Mouse (Mus musculus): ENCODE data around the gene Prdx4. TPM values are rescaled to one million over a fixed set of nuclear protein-coding genes. Genes with fewer than 3 reads are reported as not detected.
"Not testable (repeated sequence)": the region's sequence is repeated elsewhere in the genome, so short reads cannot be mapped to it uniquely, and the experiment has no call there.

The Prdx4 gene
- 146 and 161 TPM in 2 replicates for polyA plus RNA-seq (2015; fragmentation: Nextera tagmentation; extraction: Ambion mirVana)

DNA sequence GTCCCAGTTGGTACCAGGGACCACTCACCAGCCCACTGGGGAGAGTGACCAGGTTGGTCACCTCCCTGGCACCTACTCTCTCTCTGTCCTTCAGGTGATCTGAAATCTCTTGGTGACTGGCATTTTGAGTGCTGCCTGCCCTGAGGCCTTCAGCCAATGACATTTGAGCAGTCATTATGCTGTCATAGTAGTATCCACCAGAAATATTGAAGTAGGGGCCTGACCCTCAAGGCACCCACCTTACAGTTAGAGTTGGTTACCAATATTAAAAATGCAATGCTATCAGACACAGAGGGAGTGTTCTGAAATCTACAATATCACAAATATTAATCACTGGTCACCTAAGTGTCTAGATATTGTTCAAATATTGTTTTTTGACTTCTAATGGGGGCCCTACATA is at the start of gene Prdx4:
Gene Prdx4 (minus strand): TSS at position 101 of the 400 bp plus-strand sequence.
- Histone ChIP-seq H3K27ac (no peak within 1 kb of the TSS), H3K4me2 (no peak within 1 kb of the TSS), H3K9ac (no peak within 1 kb of the TSS), H3K27me3 (no peaks in the 10 kb centered on the region), H3K9me3 (replicated peaks) (no peaks in the 10 kb centered on the region), H3K4me3 (replicated peaks) (no peak within 1 kb of the TSS), H3K4me1 (replicated peaks) (0 out of 2 replicates have a peak, but pooled peaks cover 5% of the 10 kb centered on the region), H3K36me3 (no peaks in the 10 kb centered on the region)
- no peak for DNase-seq
- no peak for ATAC-seq (ENCODE audit: low read depth)

DNA sequence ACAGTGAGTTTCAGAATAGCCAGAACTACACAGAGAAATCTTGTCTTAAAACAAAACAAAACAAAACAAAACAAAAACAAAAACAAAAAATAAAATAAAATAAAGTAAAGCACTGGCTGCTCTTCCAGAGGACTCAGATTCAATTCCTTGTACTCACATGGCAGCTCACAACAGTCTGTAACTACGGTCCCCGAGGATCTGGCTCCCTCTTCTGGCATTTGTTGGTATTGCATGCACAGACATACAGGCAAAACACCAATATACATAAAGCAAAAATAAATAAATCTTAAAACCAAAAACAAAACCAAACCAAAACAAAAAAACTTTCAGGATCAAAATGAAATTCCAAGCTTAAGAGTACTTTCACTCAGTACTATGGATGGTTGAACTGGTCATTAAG is 36.0 kb upstream of the Prdx4 start:
- Histone ChIP-seq H3K36me3 (no peaks in the 10 kb centered on the region), H3K9me3 (replicated peaks) (no peaks in the 10 kb centered on the region), H3K27ac (no peak overlapping the region), H3K9ac (no peak overlapping the region), H3K27me3 (no peaks in the 10 kb centered on the region), H3K4me1 (replicated peaks) (no peaks in the 10 kb centered on the region), H3K4me3 (replicated peaks) (no peak overlapping the region), H3K4me2 (no peak overlapping the region)
- DNase-seq (no peak), ATAC-seq (ENCODE audit: low read depth) (no peak)
- WGBS (ENCODE audit: insufficient replicate concordance), result 8% methylated on average over 2 of the region's 2 CpGs

DNA sequence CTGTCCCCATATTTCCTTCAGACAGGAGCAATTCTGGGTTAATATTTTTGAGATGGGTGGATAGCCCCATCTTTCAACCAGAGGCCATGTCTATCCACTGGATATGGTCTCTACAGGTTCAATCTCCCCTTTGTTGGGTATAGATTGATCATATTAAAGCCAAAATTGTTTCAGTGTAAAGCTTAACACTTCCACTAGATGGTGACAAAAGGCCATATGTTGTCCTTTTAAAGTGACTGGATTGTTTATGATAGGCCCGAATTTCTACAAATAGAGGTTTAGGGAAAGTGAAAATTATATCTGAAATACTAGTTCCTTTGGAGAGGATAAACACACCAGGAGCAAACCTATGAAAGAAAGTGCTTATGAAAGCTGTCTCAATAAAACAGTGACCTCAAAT is 34.9 kb upstream of the Prdx4 start:
- Histone ChIP-seq H3K9ac (no peak overlapping the region), H3K9me3 (replicated peaks) (no peaks in the 10 kb centered on the region), H3K4me1 (replicated peaks) (no peaks in the 10 kb centered on the region), H3K4me3 (replicated peaks) (no peak overlapping the region), H3K27me3 (no peaks in the 10 kb centered on the region), H3K36me3 (no peaks in the 10 kb centered on the region), H3K27ac (no peak overlapping the region), H3K4me2 (no peak overlapping the region)
- WGBS (ENCODE audit: insufficient replicate concordance), result 24% methylated on average over 1 of the region's 1 CpGs
- DNase-seq (no peak), ATAC-seq (ENCODE audit: low read depth) (no peak)

DNA sequence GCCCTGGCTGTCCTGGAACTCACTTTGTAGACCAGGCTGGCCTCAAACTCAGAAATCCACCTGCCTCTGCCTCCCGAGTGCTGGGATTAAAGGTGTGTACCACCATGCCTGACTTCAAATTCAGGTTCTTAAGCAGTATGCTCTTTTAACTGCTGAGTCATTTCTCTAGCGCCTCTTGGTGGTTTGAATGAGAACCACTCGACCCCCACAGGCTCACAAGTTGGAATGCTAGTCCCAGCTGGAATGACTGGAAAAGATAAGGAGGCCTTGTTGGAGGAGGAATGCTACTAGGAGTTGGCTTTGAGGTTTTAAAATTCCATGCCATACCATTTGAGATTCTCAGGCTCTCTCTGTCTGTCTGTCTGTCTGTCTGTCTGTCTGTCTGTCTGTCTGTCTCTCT is 29.6 kb upstream of the Prdx4 start:
- ATAC-seq (ENCODE audit: low read depth); H3K36me3 ChIP-seq; H3K9me3 ChIP-seq (replicated peaks); H3K4me3 ChIP-seq (replicated peaks); H3K9ac ChIP-seq; H3K4me1 ChIP-seq (replicated peaks); H3K27ac ChIP-seq; DNase-seq; H3K27me3 ChIP-seq; H3K4me2 ChIP-seq: not testable (repeated sequence)
- WGBS (ENCODE audit: insufficient replicate concordance), result 31% methylated on average over 3 of the region's 3 CpGs

DNA sequence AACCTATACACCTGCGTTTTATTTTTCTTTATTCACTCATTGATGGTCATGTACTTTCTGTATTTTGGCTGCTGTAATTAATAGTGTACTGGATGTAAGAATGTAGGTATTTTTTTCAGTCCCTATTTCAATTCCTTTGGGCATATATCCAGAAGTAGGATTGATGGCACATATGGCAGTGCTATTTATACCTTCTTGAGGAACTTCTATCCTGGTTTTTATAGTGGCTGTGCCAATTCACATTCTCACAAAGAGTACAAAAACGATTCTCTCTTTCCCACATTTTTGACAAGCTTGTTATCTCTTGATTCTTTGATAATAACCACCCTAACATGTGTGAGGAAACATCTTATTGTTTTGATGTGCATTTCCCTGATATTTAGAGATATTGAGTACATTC is 24.5 kb upstream of the Prdx4 start:
- H3K27me3 ChIP-seq, result no peaks in the 10 kb centered on the region
- no peak overlapping the region for H3K4me2 ChIP-seq
- DNase-seq (no peak), ATAC-seq (ENCODE audit: low read depth) (no peak)
- no peaks in the 10 kb centered on the region for H3K4me1 ChIP-seq (replicated peaks)
- no peak overlapping the region for H3K27ac ChIP-seq
- no peak overlapping the region for H3K9ac ChIP-seq
- H3K9me3 ChIP-seq (replicated peaks), result no peaks in the 10 kb centered on the region
- WGBS (ENCODE audit: insufficient replicate concordance), result 33% methylated on average over 2 of the region's 2 CpGs
- H3K36me3 ChIP-seq, result no peaks in the 10 kb centered on the region
- H3K4me3 ChIP-seq (replicated peaks), result no peak overlapping the region

DNA sequence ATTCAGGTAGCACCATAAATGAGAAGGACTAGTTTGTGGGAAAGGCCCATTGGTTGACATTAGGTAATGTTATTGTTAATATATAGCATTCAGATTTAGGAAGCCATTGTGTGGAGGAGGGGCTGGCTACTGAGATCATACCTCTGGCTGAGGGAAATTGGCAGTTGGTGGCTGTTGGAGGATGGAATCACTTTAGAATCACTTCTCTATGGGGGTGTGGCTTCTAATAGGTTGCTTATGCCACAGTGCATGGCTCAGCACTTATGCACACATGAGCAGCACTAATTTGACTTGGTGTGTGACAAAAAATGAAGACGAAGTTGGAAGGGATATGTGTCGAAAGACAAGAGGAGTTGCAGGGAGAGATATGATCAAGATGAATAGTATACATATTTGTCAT is 5.7 kb upstream of the Prdx4 start:
- 73% methylated on average over 2 of the region's 2 CpGs for WGBS (ENCODE audit: insufficient replicate concordance)

DNA sequence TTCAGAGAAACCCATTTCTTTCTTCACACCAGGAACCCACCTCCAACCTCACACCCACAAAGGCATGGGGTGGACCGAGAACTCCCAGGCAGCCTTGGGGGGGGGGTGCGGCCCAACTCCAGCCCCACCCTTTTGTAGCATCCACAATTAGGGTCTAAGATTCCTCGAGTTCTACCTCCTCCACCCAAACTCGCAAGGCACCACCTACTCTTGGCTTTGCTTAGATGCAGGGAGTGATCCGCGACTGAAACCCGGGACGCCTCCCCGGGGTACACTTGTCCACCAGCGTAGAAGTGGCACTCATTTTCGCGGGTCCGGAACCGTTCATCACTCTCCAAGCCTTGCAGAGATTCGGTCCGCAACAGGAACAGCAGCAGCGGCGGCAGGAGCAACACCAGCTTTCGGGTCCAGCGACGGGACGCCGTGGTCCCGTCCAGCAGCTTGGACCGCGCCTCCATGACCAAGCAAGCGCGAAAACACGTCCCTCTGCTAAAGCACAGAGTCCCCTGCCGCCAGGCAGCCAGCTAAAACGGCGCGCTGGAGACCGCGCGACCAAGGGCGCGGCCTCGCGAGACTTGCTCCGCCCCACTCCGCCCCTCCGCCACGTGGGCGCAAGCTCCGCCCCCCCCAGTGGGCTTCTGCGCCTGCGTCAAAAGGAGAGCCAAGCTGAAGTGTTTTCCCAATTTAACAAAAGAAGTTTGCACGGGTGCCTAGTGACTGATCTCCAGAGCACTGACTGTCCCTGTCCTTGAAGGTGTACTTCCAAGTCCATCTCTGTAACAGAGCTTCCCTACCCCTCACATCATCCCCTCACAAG is 2.4 kb downstream of the Prdx4 start:
- Histone ChIP-seq H3K27ac (peak overlapping the region; percentile 80), H3K9me3 (replicated peaks) (no peaks in the 10 kb centered on the region), H3K36me3 (no peaks in the 10 kb centered on the region), H3K4me2 (peak overlapping the region; percentile 68), H3K4me1 (replicated peaks) (0 out of 2 replicates have a peak, but pooled peaks cover 5% of the 10 kb centered on the region), H3K27me3 (no peaks in the 10 kb centered on the region), H3K9ac (peak overlapping the region; percentile 71), H3K4me3 (replicated peaks) (peak overlapping the region; percentile 67)
- 21% methylated on average over 46 of the region's 49 CpGs for WGBS (ENCODE audit: insufficient replicate concordance)
- peak; percentile 77 for DNase-seq
- ATAC-seq (ENCODE audit: low read depth), result peak; percentile 97

More for the DNA sequence above, 5.7 kb upstream of the Prdx4 start:
- Histone ChIP-seq H3K27me3 (no peaks in the 10 kb centered on the region), H3K4me1 (replicated peaks) (no peaks in the 10 kb centered on the region), H3K27ac (no peak overlapping the region), H3K9me3 (replicated peaks) (no peaks in the 10 kb centered on the region), H3K9ac (no peak overlapping the region), H3K4me2 (no peak overlapping the region), H3K4me3 (replicated peaks) (no peak overlapping the region), H3K36me3 (no peaks in the 10 kb centered on the region)
- ATAC-seq (ENCODE audit: low read depth) (no peak), DNase-seq (no peak)

DNA sequence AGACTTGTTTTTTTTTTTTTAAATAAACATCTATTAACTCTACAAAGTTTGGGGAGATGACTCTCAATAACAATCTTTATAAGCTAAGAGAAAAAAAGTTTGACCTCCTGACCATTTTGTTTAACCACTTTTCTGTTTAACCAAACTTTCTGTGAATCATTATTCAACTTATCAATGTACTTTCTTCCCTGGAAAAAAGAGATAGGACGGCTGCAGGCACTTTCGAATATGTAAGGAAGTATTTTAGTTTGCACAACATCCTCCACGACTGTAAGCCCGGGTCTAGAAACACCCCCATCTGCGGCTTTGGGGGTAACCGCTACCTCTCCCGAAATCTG is 3.0 kb downstream of the Prdx4 start:
- Histone ChIP-seq H3K9me3 (replicated peaks) (no peaks in the 10 kb centered on the region), H3K27me3 (no peaks in the 10 kb centered on the region), H3K27ac (peak overlapping the region; percentile 80), H3K9ac (peak overlapping the region; percentile 71), H3K36me3 (no peaks in the 10 kb centered on the region), H3K4me1 (replicated peaks) (0 out of 2 replicates have a peak, but pooled peaks cover 5% of the 10 kb centered on the region), H3K4me3 (replicated peaks) (peak overlapping the region; percentile 67), H3K4me2 (peak overlapping the region; percentile 68)
- ATAC-seq (ENCODE audit: low read depth), result no peak
- DNase-seq, result no peak
- 11% methylated on average over 7 of the region's 7 CpGs for WGBS (ENCODE audit: insufficient replicate concordance)

DNA sequence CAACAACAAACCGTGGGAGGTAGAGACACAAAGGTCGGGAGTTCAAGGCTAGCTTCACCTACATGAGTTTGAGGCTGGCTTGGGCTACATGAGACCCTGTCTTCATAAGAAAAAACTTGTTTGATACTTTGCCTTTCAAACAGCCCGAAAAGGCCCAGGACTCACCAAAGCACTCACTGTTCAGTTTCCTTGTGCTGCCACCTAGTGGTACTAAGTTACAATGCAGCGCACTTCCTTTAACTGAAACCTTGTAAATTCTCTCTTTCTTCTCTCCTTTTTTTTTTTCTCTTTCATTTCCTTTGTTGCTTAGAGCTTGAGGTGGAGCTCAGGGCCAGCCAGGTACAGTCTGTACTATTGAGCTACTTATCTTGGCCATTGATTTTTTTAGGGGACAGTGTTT is 22.5 kb downstream of the Prdx4 start:
- no peaks in the 10 kb centered on the region for H3K4me1 ChIP-seq (replicated peaks)
- no peak overlapping the region for H3K27ac ChIP-seq
- no peaks in the 10 kb centered on the region for H3K9me3 ChIP-seq (replicated peaks)
- no peak overlapping the region for H3K4me2 ChIP-seq
- DNase-seq (no peak), ATAC-seq (ENCODE audit: low read depth) (no peak)
- H3K36me3 ChIP-seq, result no peaks in the 10 kb centered on the region
- WGBS (ENCODE audit: insufficient replicate concordance), result 40% methylated on average over 4 of the region's 4 CpGs
- no peak overlapping the region for H3K4me3 ChIP-seq (replicated peaks)
- H3K27me3 ChIP-seq, result no peaks in the 10 kb centered on the region
- no peak overlapping the region for H3K9ac ChIP-seq

DNA sequence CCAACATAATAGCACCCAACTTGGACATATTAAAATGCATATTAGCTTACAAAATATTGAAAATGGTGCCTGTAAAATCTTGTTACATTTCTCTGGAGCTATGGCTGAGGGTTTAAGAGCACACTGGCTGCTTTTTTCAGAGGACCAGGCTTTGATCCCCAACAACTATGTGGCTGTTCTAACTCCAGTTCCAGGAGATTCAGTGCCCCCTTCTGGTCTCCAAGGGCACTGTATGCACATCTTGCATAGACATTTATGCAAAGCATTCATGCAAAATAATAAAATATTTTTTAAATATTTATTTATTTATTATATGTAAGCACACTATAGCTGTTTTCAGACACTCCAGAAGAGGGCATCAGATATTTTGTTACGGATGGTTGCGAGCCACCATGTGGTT is 34.2 kb downstream of the Prdx4 start:
- DNase-seq (no peak), ATAC-seq (ENCODE audit: low read depth) (no peak)
- Histone ChIP-seq H3K4me2 (no peak overlapping the region), H3K27me3 (no peaks in the 10 kb centered on the region), H3K9ac (no peak overlapping the region), H3K27ac (no peak overlapping the region), H3K4me1 (replicated peaks) (no peaks in the 10 kb centered on the region), H3K4me3 (replicated peaks) (no peak overlapping the region), H3K9me3 (replicated peaks) (no peaks in the 10 kb centered on the region), H3K36me3 (no peaks in the 10 kb centered on the region)
- WGBS (ENCODE audit: insufficient replicate concordance), result 85% methylated on average over 2 of the region's 2 CpGs

DNA sequence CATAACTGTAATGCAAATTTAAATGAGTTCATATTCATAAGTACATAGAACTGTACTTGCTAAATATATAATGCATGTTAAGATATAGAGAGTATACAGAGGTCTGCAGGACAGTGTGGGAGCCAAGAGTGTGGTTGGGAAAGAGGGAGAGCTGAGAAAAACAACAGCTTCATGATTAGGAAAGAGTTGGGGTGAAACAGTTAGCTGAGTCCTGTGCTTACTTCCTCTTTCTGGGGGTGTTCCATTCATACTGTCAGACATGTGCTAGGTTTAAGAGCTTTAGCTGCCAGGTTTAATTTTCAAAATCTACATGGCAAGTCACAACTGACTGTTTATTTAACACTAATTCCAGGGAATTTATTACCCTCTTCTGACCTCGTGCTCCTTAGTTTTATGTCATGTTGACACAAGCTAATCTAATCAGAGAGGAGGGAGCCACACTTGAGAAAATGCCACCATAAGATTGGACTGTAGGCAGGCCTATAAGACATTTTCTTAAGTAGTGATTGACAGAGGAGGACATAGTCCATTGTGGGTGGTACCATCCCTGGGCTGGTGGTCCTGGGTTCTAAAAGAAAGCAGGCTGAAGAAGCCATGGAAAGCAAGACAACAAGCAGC is 60.0 kb downstream of the Prdx4 start:
- H3K4me1 ChIP-seq (replicated peaks), result no peaks in the 10 kb centered on the region
- DNase-seq (no peak), ATAC-seq (ENCODE audit: low read depth) (no peak)
- no peak overlapping the region for H3K4me2 ChIP-seq
- H3K27ac ChIP-seq, result no peak overlapping the region
- H3K9ac ChIP-seq, result no peak overlapping the region
- no peak overlapping the region for H3K4me3 ChIP-seq (replicated peaks)
- no peaks in the 10 kb centered on the region for H3K9me3 ChIP-seq (replicated peaks)
- no peaks in the 10 kb centered on the region for H3K27me3 ChIP-seq
- H3K36me3 ChIP-seq, result no peaks in the 10 kb centered on the region
- 18% methylated on average over 1 of the region's 1 CpGs for WGBS (ENCODE audit: insufficient replicate concordance)

DNA sequence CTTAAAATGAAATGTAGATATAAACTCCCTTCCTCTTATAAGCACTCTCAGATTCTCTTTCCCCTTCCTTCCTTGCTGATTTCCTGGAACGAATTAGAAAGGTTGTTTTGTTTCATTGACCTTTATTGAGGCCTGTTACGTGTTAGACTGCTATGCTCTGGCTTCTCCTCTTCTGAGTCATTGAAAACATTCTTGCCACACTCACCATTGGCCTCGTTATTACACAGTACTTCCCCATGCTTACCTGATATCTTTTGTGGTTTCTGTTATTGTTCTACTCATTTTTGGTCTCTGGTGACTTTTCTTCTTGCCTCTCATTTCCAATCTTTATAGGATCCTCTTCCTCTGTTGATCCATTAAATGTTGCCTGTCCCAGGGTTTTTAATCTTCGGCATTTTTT is 62.1 kb downstream of the Prdx4 start:
- Histone ChIP-seq H3K4me2 (no peak overlapping the region), H3K4me3 (replicated peaks) (no peak overlapping the region), H3K27me3 (no peaks in the 10 kb centered on the region), H3K9me3 (replicated peaks) (no peaks in the 10 kb centered on the region), H3K36me3 (no peaks in the 10 kb centered on the region), H3K9ac (no peak overlapping the region), H3K27ac (no peak overlapping the region), H3K4me1 (replicated peaks) (no peaks in the 10 kb centered on the region)
- ATAC-seq (ENCODE audit: low read depth) (no peak), DNase-seq (no peak)
- 52% methylated on average over 4 of the region's 4 CpGs for whole genome bisulfite sequencing (ENCODE audit: insufficient replicate concordance)

Data from liver, embryonic 13.5 days (tissue).